Mouse (Mus musculus) urinary bladder, postnatal 10 days (tissue): Measurements from ENCODE around the gene Heyl.
"Not testable (repeated sequence)": the region's sequence is repeated elsewhere in the genome, so short reads cannot be mapped to it uniquely, and the experiment has no call there.

ENCODE experiments used
- DNase-seq: peaks from one replicate; pipeline ENCODE4 v3.0.0; 2022; ENCODE audit warnings: low spot score

The Heyl gene

DNA sequence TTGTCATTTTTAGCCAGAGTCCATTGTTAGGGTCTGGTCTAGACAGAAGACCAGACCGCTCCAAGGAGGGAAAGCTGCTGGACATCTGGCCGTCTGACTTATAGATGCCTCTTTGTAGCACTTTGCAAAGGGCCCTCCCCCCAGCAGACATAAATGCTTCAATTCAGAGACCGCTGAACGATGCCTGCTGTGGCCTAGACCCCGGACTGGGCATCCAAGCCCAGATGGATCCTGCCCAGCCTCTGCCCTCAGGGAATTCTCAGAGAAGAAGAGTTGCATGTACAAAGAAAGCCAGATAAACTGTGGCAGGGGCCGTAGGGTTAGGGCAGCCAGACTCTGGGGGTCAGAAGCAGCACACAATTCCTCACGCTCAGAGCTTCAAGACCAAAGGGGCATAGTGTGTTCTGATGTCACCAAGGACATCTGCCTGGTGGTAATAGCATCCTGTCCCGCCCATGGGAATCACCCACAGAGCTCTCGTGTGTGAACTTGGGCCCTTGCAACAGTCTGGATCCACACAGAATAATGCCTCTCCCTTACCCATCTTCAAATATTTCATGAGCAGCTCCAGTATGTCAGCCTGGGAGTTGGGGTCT lies 2.6 kb downstream of the Heyl start:
- DNase-seq = no peak

GRCm38 (mm10) chr4:123236431-123237031 lies 3.2 kb downstream of the Heyl start:
- DNase-seq = no peak

- no peak for DNase-seq
These were observed 4.3 kb downstream of the Heyl start for GRCm38 (mm10) chr4:123237386-123238266.

DNA sequence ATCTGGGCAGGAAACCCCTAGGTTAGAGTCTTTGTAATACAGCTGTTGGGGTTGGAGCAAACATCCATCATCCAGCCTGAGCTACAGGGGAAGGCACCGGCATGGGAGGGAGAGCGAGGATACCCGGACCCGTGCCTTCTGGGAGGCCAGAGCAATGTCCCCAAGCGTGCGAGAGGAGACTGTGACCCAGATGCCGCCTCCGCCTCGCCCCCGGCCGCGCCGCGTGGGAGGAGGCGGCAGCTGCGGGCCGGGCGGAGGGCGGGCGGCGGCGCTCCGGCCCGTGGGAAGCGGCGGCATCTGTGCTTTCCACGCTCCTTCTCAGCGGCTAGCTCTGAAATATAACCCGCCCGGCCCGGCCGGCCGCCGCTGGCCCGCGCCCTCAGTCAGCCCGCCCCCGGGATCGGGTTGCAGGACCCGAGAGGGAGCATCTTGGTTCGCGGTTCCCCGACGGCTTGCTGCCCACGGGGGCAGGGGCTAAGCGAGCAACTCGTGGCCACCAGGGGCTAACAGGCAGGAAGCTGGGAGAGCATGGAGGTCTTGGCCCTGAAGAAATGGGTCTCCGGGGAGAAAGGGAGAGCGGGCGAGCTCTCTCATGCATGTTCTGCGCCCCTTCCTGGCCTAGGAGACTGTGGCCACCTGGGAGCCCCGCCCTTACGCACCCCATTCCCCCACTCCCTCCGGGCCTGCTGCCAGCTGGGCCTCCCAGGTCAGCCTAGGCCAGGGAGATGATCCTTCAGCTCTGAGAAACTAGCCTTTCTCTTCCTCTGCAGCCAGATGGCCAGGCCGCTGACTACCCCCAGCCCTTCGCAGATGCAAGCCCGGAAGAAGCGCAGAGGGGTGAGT lies 6.2 kb downstream of the Heyl start:
- DNase-seq = no peak

- DNase-seq = no peak
These were observed 12.9 kb downstream of the Heyl start for GRCm38 (mm10) chr4:123246221-123246620.

DNA sequence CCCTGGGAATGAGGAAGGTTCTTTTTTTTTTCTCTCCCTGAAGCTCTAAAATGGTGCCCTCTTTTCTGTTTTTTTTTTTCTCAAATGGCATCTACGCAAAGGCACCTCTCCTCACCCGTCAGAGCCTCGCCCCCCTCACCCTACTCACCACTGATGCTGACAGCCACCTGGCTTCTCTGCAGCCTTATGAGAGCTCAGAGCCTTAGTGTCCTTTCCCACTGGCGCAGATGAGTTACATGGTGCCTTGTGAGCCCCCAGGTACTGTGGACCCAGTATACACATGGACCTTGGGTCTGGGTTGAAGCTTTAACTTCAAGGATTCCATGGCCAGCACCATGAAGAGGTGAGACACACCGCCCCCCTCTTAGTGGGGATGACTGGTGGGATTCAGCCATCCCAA lies 13.3 kb downstream of the Heyl start:
- DNase-seq = no peak

DNA sequence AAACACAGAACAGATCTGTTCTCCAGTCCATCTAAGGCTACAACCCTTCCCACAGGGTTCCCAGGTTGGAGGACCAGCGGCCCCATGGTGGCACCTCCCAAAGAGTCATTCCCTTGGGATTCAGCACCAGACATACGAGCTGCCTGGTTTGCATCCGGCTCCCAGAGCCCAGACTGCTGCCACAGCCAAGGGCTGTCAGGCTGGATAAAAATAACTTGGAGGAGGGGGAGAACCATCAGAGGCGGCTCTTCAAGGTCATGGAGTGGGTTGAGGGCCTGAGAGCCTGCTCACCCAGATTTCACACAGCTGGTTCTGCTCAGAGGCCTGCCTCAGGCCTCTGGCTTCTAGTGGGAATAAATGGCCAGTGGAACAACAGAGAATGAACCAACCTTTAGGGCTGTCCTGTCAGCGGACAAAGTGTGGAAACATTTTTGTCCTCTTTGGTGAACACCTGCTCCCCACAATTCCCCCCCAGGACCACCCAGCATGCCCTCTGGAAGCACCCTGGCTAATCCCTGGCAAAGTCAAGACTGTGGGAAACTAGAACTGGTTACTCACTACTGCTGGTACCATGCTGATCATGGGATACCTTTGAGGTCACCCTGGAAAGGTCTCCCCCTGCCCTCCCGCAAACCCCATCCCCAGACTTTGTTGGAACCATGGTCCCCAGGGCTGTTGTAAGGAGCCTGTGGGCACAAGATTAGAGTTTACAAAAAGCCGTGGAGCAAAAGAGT lies 14.0 kb downstream of the Heyl start:
- no peak for DNase-seq

GRCm38 (mm10) chr4:123248971-123249567 lies 15.7 kb downstream of the Heyl start:
- DNase-seq = no peak

DNA sequence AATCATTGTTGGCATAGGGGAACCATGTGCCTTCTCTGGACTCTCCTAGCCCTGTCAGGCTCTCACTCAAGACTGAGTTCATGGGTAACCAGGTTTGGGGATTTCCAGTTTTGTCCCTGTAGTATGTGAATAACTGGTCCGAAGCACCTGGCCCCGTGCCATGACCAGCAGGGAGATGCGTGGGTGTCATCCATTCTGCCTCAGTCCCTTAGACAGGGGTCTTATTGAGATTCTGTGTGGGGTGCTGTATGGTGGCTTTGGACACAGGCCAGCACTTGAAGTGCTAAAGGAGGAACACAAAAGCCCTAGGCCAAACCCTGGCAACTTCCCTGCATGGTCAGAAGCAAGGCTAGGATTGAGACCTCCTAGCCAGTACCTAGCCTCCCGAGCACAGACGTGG lies 18.9 kb downstream of the Heyl start:
- DNase-seq = no peak

GRCm38 (mm10) chr4:123254617-123255016 lies 21.3 kb downstream of the Heyl start:
- DNase-seq = no peak

DNA sequence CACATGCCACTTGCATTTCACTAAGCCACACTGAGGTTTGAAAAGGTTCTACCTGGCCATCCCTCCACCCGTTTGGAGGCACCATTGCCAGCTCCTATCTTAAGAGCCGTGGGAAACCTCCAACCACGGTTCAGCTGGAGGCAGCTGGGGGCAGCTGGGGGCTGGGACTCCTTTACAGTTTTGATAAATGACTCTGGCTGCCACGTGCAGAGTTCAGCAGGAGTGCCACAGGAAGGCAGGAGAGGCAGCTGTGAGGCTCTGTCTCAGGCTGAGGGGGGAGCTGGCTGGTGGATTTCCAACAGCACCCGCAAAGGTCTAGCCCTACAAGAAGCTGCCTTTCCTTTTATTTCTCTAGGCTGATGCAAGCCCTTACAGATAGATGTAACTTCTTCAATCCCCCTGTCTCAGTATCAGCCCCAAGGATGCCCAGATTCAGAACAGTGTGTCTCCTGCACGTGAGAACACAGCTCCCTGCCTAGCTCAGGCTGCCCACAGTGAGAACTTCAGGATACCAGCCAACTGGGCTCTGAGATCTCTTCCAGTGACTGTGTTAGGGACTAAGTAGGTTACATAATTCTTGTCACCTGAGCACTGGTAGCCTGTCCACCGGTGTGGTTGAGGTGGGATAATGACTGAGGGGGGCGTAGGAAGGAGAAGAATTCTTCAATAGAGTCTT lies 26.9 kb downstream of the Heyl start:
- no peak for DNase-seq

DNA sequence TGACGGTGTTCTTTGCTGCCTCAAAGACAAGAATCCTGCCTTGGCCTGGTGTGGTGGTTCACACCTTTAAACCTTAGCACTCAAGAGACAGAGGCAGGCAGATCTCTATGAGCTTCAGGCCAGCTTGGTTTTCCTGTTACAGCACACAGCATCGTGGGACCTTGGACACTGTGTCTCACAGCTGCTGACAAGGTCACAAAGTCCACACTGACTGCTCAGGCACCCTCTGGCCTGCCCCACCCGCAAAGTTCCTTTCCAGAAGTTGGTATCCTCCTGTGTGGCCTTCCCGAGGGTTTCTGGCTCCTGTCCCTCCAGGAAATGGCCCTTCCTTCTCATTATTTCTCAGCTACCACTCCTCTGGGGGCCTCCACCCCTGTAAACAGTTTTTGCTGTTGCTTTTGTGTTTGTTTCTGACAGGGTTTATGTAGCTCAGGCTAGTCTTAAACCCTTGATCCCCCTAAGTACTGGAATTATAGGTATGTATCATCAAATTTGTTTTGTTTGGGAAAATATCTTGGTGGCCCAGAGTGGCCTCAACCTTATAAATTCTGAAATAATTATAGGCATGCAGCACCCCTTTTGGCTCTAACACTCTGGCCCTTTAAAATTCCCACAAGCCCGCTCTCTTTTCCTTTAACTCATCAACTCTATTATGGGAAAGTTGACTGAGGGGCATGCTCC lies 28.5 kb downstream of the Heyl start, which contains the start of gene Pabpc4:
Pabpc4 (plus strand) TSS at position 631 of the 681 bp plus-strand sequence.
- no peak for DNase-seq

- DNase-seq = no peak
These were observed 37.7 kb downstream of the Heyl start for GRCm38 (mm10) chr4:123271063-123271462.

GRCm38 (mm10) chr4:123280117-123280516 lies 46.8 kb downstream of the Heyl start:
- no peak for DNase-seq

GRCm38 (mm10) chr4:123282500-123282899 lies 49.1 kb downstream of the Heyl start:
- peak; percentile 68 for DNase-seq

DNA sequence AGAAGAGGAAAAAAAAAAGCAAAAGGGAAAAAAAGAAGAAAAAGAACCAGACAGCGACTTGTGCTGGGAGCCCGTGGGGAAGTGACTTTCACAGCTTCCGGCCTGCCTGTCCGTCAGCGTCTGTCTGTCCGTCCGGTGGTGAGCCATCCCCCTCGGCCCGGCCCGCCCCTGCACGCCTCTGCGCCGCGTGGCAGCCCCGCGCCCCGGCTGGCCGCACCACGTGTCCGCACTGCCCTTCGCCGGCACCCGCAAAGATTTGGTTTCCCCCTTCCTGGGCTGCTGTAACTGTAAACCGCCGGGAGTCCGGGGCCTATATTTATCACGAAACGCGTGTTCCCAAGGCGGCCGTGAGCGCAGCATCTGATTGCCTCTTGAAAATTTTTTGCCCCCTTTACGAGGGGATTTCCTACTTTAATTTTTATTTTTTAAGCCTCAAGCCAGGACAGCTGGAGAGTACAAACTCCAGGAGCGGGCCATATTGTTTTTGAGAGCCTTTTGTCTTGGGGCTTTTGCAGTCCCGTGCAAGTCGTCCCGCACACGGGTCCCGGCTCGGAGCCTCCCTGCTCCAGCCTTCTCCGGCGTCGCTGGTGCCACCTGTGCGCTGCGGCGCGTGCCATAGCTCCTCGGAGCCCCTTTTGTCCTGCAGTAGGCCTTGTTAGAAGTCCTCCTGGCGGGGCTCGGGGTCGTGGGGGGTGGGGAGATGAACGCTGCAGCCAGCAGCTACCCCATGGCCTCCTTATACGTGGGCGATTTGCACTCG lies 49.7 kb downstream of the Heyl start:
- not testable (repeated sequence) for DNase-seq

DNA sequence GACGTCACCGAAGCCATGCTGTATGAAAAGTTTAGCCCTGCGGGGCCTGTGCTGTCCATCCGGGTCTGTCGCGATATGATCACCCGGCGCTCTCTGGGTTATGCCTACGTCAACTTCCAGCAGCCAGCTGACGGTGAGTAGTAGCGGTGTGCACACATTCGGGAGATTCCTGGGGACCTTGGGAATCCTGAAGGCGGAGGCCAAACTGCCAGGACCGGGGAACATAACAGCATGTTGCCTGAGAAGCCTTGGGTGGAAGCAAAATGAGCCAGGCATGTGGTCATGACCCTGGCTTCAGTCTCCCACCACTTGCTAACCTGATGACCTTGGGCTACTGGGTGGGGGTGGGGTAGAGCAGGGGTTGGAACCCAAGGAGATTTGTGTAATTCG lies 50.3 kb downstream of the Heyl start:
- DNase-seq = not testable (repeated sequence)

GRCm38 (mm10) chr4:123284731-123285624 lies 51.6 kb downstream of the Heyl start:
- DNase-seq = no peak
